Comparison of ENCODE assay signal across 9 mouse cellular contexts in the genomic region with DNA sequence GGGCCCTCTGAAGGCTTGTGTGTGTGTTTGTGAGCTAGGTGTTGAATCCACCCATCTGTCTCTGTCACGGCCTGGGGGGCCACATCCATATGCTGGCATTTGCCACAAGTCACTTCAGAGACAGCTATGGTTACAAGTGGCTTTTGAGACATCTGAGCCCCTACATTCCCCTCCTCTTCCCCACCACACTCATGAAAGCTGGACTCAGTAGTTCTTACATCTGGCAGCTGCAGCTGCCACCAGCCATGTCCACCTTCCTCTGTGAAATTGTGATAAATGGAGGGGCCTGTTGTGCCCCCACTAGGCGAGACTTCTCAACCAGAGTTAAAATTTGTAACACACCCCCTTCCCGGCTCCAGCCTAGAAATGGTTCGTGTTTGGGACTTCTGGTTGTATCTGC. TPM values are rescaled to one million over a fixed set of nuclear protein-coding genes. Genes with fewer than 3 reads are reported as not detected.
DNase-seq lines count a peak whose midpoint lies in the region; ATAC-seq and TF ChIP-seq lines count a peak whose summit lies in the region.
"Had no signal": no experiment of that assay in that cellular context is flagged by ENCODE, and none has a peak within 500 bp of the region (broad histone marks: within the 10 kb centered on the region; RNA-seq: fewer than 3 reads in every experiment).

No protein-coding gene starts in this region.

- H3K27ac ChIP-seq in kidney, postnatal 0 days: 0 out of 2 replicates have a peak overlapping the region, but pooled peaks have one; percentile 28
- H3K27ac ChIP-seq in forebrain, embryonic 16.5 days (ENCODE audit: low read length): no peak overlapping the region
- peak overlapping the region; percentile 78 for H3K27ac ChIP-seq in liver, embryonic 12.5 days
- peak overlapping the region; percentile 89 for H3K27ac ChIP-seq in stomach, embryonic 15.5 days
- H3K27ac ChIP-seq in cerebellum, adult 2 months (ENCODE audit: insufficient read depth, low read length): no peak overlapping the region

- peaks cover 13% of the 10 kb centered on the region for H3K36me3 ChIP-seq in kidney, postnatal 0 days (ENCODE audit: insufficient read depth, low read length)
- H3K36me3 ChIP-seq in forebrain, embryonic 16.5 days (ENCODE audit: control insufficient read depth, insufficient read depth): peaks cover 5% of the 10 kb centered on the region; the same call in 1 of the 2 replicates
- H3K36me3 ChIP-seq in liver, embryonic 12.5 days: peaks cover 55% of the 10 kb centered on the region
- no peaks in the 10 kb centered on the region for H3K36me3 ChIP-seq in stomach, embryonic 15.5 days

- no peak for TF ChIP-seq POLR2A in cerebellum, adult 2 months (IDR thresholded peaks at IDR 0.05; ENCODE audit: borderline replicate concordance, insufficient read depth, low read length)

- no peak for ATAC-seq in kidney, postnatal 0 days (replicated peaks; ENCODE audit: low FRiP score, low read depth)
- peak; percentile 8; the same call in 1 of the 2 replicates for ATAC-seq in forebrain, embryonic 16.5 days
- ATAC-seq in liver, embryonic 12.5 days: no peak
- ATAC-seq in stomach, embryonic 15.5 days (ENCODE audit: insufficient read depth, low FRiP score, low read depth): no peak

- peaks cover 33% of the 10 kb centered on the region for H3K4me1 ChIP-seq in kidney, postnatal 0 days (replicated peaks; ENCODE audit: insufficient read depth, low read length)
- peaks cover 14% of the 10 kb centered on the region for H3K4me1 ChIP-seq in forebrain, embryonic 16.5 days (replicated peaks; ENCODE audit: control insufficient read depth, insufficient read depth, low read length)
- peaks cover 77% of the 10 kb centered on the region for H3K4me1 ChIP-seq in liver, embryonic 12.5 days
- peaks cover 63% of the 10 kb centered on the region for H3K4me1 ChIP-seq in stomach, embryonic 15.5 days
- H3K4me1 ChIP-seq in cerebellum, adult 2 months (ENCODE audit: control insufficient read depth, insufficient read depth, low read length): peaks cover 7% of the 10 kb centered on the region

- no peak overlapping the region for H3K4me3 ChIP-seq in kidney, postnatal 0 days (replicated peaks; ENCODE audit: low read depth, low read length)
- no peak overlapping the region for H3K4me3 ChIP-seq in forebrain, embryonic 16.5 days (replicated peaks; ENCODE audit: low read length)
- no peak overlapping the region for H3K4me3 ChIP-seq in liver, embryonic 12.5 days
- H3K4me3 ChIP-seq in stomach, embryonic 15.5 days (replicated peaks): no peak overlapping the region
- H3K4me3 ChIP-seq in cerebellum, adult 2 months (replicated peaks; ENCODE audit: insufficient read depth, low read depth, low read length): no peak overlapping the region

- H3K27me3 ChIP-seq in kidney, postnatal 0 days (ENCODE audit: insufficient read depth, low read length): no peaks in the 10 kb centered on the region
- no peaks in the 10 kb centered on the region for H3K27me3 ChIP-seq in forebrain, embryonic 16.5 days (replicated peaks; ENCODE audit: control insufficient read depth, insufficient read depth, low read length)
- H3K27me3 ChIP-seq in liver, embryonic 12.5 days (replicated peaks): no peaks in the 10 kb centered on the region
- no peaks in the 10 kb centered on the region for H3K27me3 ChIP-seq in stomach, embryonic 15.5 days (replicated peaks)
- no peaks in the 10 kb centered on the region for H3K27me3 ChIP-seq in cerebellum, adult 2 months (ENCODE audit: control insufficient read depth, insufficient read depth, low read length)

- 26% methylated on average over 4 of the region's 4 CpGs for WGBS in kidney, postnatal 0 days
- 34% methylated on average over 4 of the region's 4 CpGs for WGBS in forebrain, embryonic 16.5 days
- 46% methylated on average over 4 of the region's 4 CpGs for WGBS in liver, embryonic 12.5 days (ENCODE audit: insufficient replicate concordance)
- WGBS in stomach, embryonic 15.5 days: 16% methylated on average over 4 of the region's 4 CpGs
- WGBS in cerebellum, adult 2 months: 65% methylated on average over 4 of the region's 4 CpGs

- H3K9ac ChIP-seq in kidney, postnatal 0 days (ENCODE audit: low read depth, low read length): 0 out of 2 replicates have a peak overlapping the region, but pooled peaks have one; percentile 14
- peak overlapping the region; percentile 13; the same call in 1 of the 2 replicates for H3K9ac ChIP-seq in forebrain, embryonic 16.5 days (replicated peaks; ENCODE audit: low read depth, low read length)
- H3K9ac ChIP-seq in liver, embryonic 12.5 days: peak overlapping the region; percentile 29; the same call in 1 of the 2 replicates
- H3K9ac ChIP-seq in stomach, embryonic 15.5 days: no peak overlapping the region

- TF ChIP-seq CTCF in kidney, postnatal 0 days (IDR thresholded peaks at IDR 0.05; ENCODE audit: low read depth): no peak
- no peak for TF ChIP-seq CTCF in cerebellum, adult 2 months (IDR thresholded peaks at IDR 0.05; ENCODE audit: borderline replicate concordance, insufficient read depth, low read depth, low read length)

- H3K9me3 ChIP-seq in kidney, postnatal 0 days (replicated peaks; ENCODE audit: low read length): no peaks in the 10 kb centered on the region
- H3K9me3 ChIP-seq in forebrain, embryonic 16.5 days (ENCODE audit: control insufficient read depth, low read length): no peaks in the 10 kb centered on the region
- no peaks in the 10 kb centered on the region for H3K9me3 ChIP-seq in liver, embryonic 12.5 days (replicated peaks)
- no peaks in the 10 kb centered on the region for H3K9me3 ChIP-seq in stomach, embryonic 15.5 days

- H3K4me2 ChIP-seq in kidney, postnatal 0 days (ENCODE audit: low read length): no peak overlapping the region
- no peak overlapping the region for H3K4me2 ChIP-seq in forebrain, embryonic 16.5 days (ENCODE audit: low read length)
- peak overlapping the region; percentile 17; the same call in 1 of the 2 replicates for H3K4me2 ChIP-seq in liver, embryonic 12.5 days
- peak overlapping the region; percentile 29 for H3K4me2 ChIP-seq in stomach, embryonic 15.5 days

- no peak for DNase-seq in kidney, postnatal 0 days (ENCODE audit: low spot score)
- DNase-seq in kidney, adult 18-20 months: no peak
- DNase-seq in left cerebral cortex, adult 18-20 months (ENCODE audit: low spot score in 2 of 2): no peak
- DNase-seq in cerebellum, adult 2 months: no peak

RNA-seq across cellular contexts. Expression of a gene that starts 5.8 kb away (rescaled TPM):
- polyA plus RNA-seq in kidney, postnatal 0 days (2015; fragmentation: Nextera tagmentation; extraction: Ambion mirVana): 21.3 and 22.6 TPM in 2 replicates
- 16.0 and 23.0 TPM in 2 replicates for polyA plus RNA-seq in forebrain, embryonic 16.5 days (2015; fragmentation: Nextera tagmentation; extraction: Ambion mirVana)
- polyA plus RNA-seq in liver, embryonic 12.5 days (2016; fragmentation: Nextera tagmentation; extraction: Ambion mirVana): 10.4 and 14.4 TPM in 2 replicates
- 21.9 and 26.2 TPM in 2 replicates for polyA plus RNA-seq in stomach, embryonic 15.5 days (2015; fragmentation: Nextera tagmentation; extraction: Ambion mirVana)
- 1 to 10 TPM; 3.1 to 5.9 TPM for total RNA-seq in left cerebral cortex, adult 18-20 months (2021)
- polyA plus RNA-seq in cerebellum, adult 2 months (2012; rRNA removed): 81.9 and 87.2 TPM in 2 replicates

RNA-seq across cellular contexts. Expression of a gene that starts 39.7 kb away (rescaled TPM):
- polyA plus RNA-seq in kidney, postnatal 0 days (2015; fragmentation: Nextera tagmentation; extraction: Ambion mirVana): 3.4 TPM in 2 replicates
- polyA plus RNA-seq in forebrain, embryonic 16.5 days (2015; fragmentation: Nextera tagmentation; extraction: Ambion mirVana): 0.73 and 1.2 TPM in 2 replicates
- 0.51 TPM in 1 of 2 replicates, not detected in the other for polyA plus RNA-seq in liver, embryonic 12.5 days (2016; fragmentation: Nextera tagmentation; extraction: Ambion mirVana)
- polyA plus RNA-seq in stomach, embryonic 15.5 days (2015; fragmentation: Nextera tagmentation; extraction: Ambion mirVana): 4.6 and 11.8 TPM in 2 replicates
- total RNA-seq in left cerebral cortex, adult 18-20 months (2021): not detected
- 0.39 and 0.65 TPM in 2 replicates for polyA plus RNA-seq in cerebellum, adult 2 months (2012; rRNA removed)
- total RNA-seq: megakaryocyte progenitor cell, adult 5-6 weeks had no signal
- polyA plus RNA-seq: testis, adult 2 months had no signal

Comparison
In these comparisons a context has a peak if more than half of its experiments do, and no peak if none do; other contexts are left out.
1. H3K27ac ChIP-seq: peak in kidney, postnatal 0 days (single experiment), liver, embryonic 12.5 days (single experiment) and stomach, embryonic 15.5 days (single experiment); none in forebrain, embryonic 16.5 days (single experiment) and cerebellum, adult 2 months (single experiment).
2. H3K4me2 ChIP-seq: peak in liver, embryonic 12.5 days (single experiment) and stomach, embryonic 15.5 days (single experiment); none in kidney, postnatal 0 days (single experiment) and forebrain, embryonic 16.5 days (single experiment).